Mouse (Mus musculus) bone marrow, adult 2 months (tissue): Measurements from ENCODE around the gene Vamp4.

Source experiments
- CTCF ChIP-seq: fragments of 200-500 bp; IDR thresholded peaks from 2 replicates; pipeline ENCODE4 v1.5.1; 2011; ENCODE audit warnings: low read length, control low read depth; ENCODE audit not compliant: control insufficient read depth, insufficient read depth
- POLR2A ChIP-seq: fragments of 200-500 bp; IDR thresholded peaks from 2 replicates; pipeline ENCODE4 v1.6.1; 2011; ENCODE audit warnings: low read depth, mild to moderate bottlenecking, control low read depth, low read length, borderline replicate concordance; ENCODE audit not compliant: control insufficient read depth

GRCm38 (mm10) chr1:162625229-162625628, 54.9 kb downstream of the Vamp4 start:
- TF ChIP-seq POLR2A: no peak
- TF ChIP-seq CTCF: no peak
